Mouse (Mus musculus) 3T3-L1 (cell line): ENCODE results near the gene Mgmt.

Experiments used
- DNase-seq: peaks from one replicate; pipeline ENCODE4 v3.0.0-alpha.2; 2015; ENCODE audit warnings: low read depth, low spot score

Mgmt gene

GRCm38 (mm10) chr7:137102606-137103195 is 208.3 kb downstream of the Mgmt start:
- no peak for DNase-seq

GRCm38 (mm10) chr7:137112101-137112500 is 217.7 kb downstream of the Mgmt start:
- no peak for DNase-seq

- DNase-seq = no peak
Observed at GRCm38 (mm10) chr7:137116246-137116645, 221.8 kb downstream of the Mgmt start.

- DNase-seq = no peak
Observed at GRCm38 (mm10) chr7:137121243-137121858, 226.9 kb downstream of the Mgmt start.

- no peak for DNase-seq
Observed at GRCm38 (mm10) chr7:137128726-137129125, 234.3 kb downstream of the Mgmt start.

GRCm38 (mm10) chr7:137130211-137130610 is 235.8 kb downstream of the Mgmt start:
- no peak for DNase-seq

- no peak for DNase-seq
Observed at GRCm38 (mm10) chr7:137131957-137132356, 237.5 kb downstream of the Mgmt start.

GRCm38 (mm10) chr7:137138101-137138500 is 243.7 kb downstream of the Mgmt start:
- no peak for DNase-seq

- no peak for DNase-seq
Observed at GRCm38 (mm10) chr7:137140321-137140720, 245.9 kb downstream of the Mgmt start.

GRCm38 (mm10) chr7:137141386-137141785 is 247.0 kb downstream of the Mgmt start:
- no peak for DNase-seq

- DNase-seq = no peak
Observed at GRCm38 (mm10) chr7:137147101-137147500, 252.7 kb downstream of the Mgmt start.

- no peak for DNase-seq
Observed at GRCm38 (mm10) chr7:137151854-137152253, 257.4 kb downstream of the Mgmt start.

GRCm38 (mm10) chr7:137154623-137155022 is 260.2 kb downstream of the Mgmt start:
- no peak for DNase-seq

GRCm38 (mm10) chr7:137159086-137159485 is 264.7 kb downstream of the Mgmt start:
- DNase-seq = no peak

GRCm38 (mm10) chr7:137172278-137172677 is 277.9 kb downstream of the Mgmt start:
- DNase-seq = no peak
